Mouse (Mus musculus) testis, adult 10 weeks (tissue): Measurements from ENCODE around the gene Gm9767. TPM values are rescaled to one million over a fixed set of nuclear protein-coding genes. Genes with fewer than 3 reads are reported as not detected.

Experiments used
- polyA plus RNA-seq: library from polyadenylated mRNA; stranded (reverse); fragments of 350-450 nt; fragmentation: Illumina TruSeq; extraction: RNeasy Lipid Tissue Mini Kit (QIAGEN cat#74804); gene quantifications from one replicate; pipeline ENCODE4 v1.2.3, GENCODE M21; 2014; ENCODE audit warnings: low read depth, low replicate concordance

Gm9767 gene
- not detected for polyA plus RNA-seq

DNA sequence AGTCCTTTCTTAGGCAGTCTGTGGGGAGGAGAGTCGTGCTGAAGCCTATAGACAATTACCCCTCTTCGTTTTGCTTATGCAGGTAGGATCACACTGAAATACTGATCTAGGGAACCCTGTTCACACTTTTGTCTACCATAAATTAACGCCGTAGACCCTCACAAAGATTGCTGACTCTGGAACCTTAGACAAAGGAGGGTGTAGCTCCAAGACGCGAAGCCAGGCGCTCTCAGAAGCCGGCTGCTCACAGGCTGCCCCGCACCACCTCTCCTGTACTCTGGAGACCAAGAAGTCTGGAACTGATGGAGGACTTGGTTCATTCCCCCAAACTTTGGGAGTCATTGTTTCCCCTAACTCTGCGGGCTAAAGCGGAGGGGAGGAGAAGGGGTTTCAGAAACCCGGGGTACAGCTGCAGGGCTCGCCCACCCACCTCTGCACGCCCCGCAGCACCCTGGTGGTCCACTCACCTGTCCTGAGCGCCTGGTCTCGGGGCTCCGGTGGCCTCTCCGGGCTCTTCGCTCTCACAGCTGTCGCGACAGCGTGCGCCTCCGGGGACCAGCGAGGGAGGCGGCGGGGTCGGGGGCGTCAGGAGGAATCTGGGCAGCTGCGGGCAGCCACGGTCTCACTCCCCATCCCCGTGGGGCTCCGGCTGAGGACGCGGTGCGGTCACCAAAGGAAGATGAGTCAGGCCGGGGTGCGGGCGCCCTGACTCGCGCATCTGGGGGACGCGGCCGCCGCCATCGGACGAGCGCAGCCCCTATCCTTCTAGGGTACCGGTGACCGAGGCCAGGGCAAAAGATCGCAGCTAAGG is at the start of gene Gm9767:
TSS of gene Gm9767 (plus strand) at position 585 of the 811 bp plus-strand sequence.

DNA sequence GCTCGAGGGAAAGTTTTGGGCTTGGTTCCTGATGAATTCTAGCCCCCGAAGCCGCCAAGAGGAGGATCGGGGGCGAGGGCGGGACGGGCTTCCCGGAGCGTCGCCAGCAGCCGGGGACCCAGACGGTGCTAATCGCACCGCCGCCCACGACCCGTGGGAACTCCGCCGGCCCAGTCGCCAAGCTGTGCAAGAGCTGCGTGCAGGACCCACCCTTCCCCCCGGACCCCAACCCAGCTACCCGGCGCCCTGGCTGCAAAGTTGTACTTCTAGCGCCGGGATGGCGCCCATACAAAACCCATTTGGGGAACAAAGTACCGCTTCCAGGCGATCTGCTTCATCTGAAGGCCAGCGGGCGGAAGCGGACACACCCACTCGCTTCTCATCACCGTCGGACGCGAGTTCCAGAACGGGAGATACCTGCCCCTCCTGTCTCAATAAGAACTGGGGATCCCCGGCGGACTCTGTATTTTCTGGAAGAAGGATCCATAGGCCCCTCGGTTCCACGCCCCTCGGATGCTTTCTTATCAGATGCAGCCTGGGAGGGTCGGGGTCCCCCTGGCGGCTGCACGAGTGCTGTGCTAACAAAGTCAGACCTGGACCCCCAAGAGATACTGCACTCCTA is 577 bp downstream of the Gm9767 start, which contains the start of gene Tmem200a:
TSS of gene Tmem200a (minus strand) at position 532 of the 622 bp plus-strand sequence.

Other genes with a start within 250 kb of the Gm9767 start
- 1.4 TPM for gene Tmem200a, start 797 bp downstream of the Gm9767 start, polyA plus RNA-seq
- gene Samd3, start 151.5 kb downstream of the Gm9767 start, polyA plus RNA-seq, result not detected